Mouse (Mus musculus): Measurements from ENCODE around the gene Fam20c. TPM values are rescaled to one million over a fixed set of nuclear protein-coding genes. Genes with fewer than 3 reads are reported as not detected.

Fam20c gene
- polyA plus RNA-seq, 1 experiment from 2014 or later: 8.7 TPM

GRCm38 (mm10) chr5:138857010-138857617 is 102.8 kb downstream of the Fam20c start:
- H3K27me3 ChIP-seq (ENCODE audit: control insufficient read depth, insufficient read depth, low read length): no peaks in the 10 kb centered on the region
- 35% methylated on average over 9 of the region's 9 CpGs for WGBS
- no peak overlapping the region for H3K27ac ChIP-seq (replicated peaks in 1 of 2; ENCODE audit: control insufficient read depth in 1 of 2, insufficient read depth in 1 of 2, low read depth in 2 of 2, low read length in 2 of 2)
- peaks cover 7 to 11% of the 10 kb centered on the region in 2 experiments for H3K4me1 ChIP-seq (ENCODE audit: control insufficient read depth in 2 of 2, insufficient read depth in 2 of 2, low read length in 2 of 2)
- no peaks in the 10 kb centered on the region for H3K36me3 ChIP-seq (ENCODE audit: control insufficient read depth, insufficient read depth, low read length)
- no peaks in the 10 kb centered on the region for H3K9me3 ChIP-seq (ENCODE audit: control insufficient read depth, low read length)
- no peak overlapping the region for H3K4me3 ChIP-seq (ENCODE audit: control insufficient read depth in 1 of 2, insufficient read depth in 1 of 2, low read depth in 1 of 2, low read length in 2 of 2)
- peak; percentile 36; the same call in 1 of the 2 replicates for ATAC-seq (ENCODE audit: insufficient number of reproducible peaks, insufficient read depth, low FRiP score, low read depth)
- H3K9ac ChIP-seq (ENCODE audit: low read length): no peak overlapping the region
- no peak overlapping the region for H3K4me2 ChIP-seq (ENCODE audit: low read length)

GRCm38 (mm10) chr5:138857811-138858251 is 103.5 kb downstream of the Fam20c start:
- no peak overlapping the region for H3K4me2 ChIP-seq (ENCODE audit: low read length)
- 0 out of 2 replicates have a peak overlapping the region, but pooled peaks have one; percentile 5 for H3K9ac ChIP-seq (ENCODE audit: low read length)
- H3K9me3 ChIP-seq (ENCODE audit: control insufficient read depth, low read length): no peaks in the 10 kb centered on the region
- WGBS: 39% methylated on average over 13 of the region's 13 CpGs
- H3K4me3 ChIP-seq (ENCODE audit: control insufficient read depth in 1 of 2, insufficient read depth in 1 of 2, low read depth in 1 of 2, low read length in 2 of 2): no peak overlapping the region
- no peak overlapping the region for H3K27ac ChIP-seq (replicated peaks in 1 of 2; ENCODE audit: control insufficient read depth in 1 of 2, insufficient read depth in 1 of 2, low read depth in 2 of 2, low read length in 2 of 2)
- no peaks in the 10 kb centered on the region for H3K27me3 ChIP-seq (ENCODE audit: control insufficient read depth, insufficient read depth, low read length)
- peaks cover 7 to 11% of the 10 kb centered on the region in 2 experiments for H3K4me1 ChIP-seq (ENCODE audit: control insufficient read depth in 2 of 2, insufficient read depth in 2 of 2, low read length in 2 of 2)
- no peaks in the 10 kb centered on the region for H3K36me3 ChIP-seq (ENCODE audit: control insufficient read depth, insufficient read depth, low read length)
- no peak for ATAC-seq (ENCODE audit: insufficient number of reproducible peaks, insufficient read depth, low FRiP score, low read depth)

Other genes with a start within 250 kb of the Fam20c start
- gene 1700123K08Rik, start 189.8 kb upstream of the Fam20c start, polyA plus RNA-seq (2014; fragmentation: Nextera tagmentation; extraction: Ambion mirVana): not detected in 2 replicates
- 46.0 and 49.4 TPM in 2 replicates for gene Zfp68, start 134.8 kb upstream of the Fam20c start, polyA plus RNA-seq (2014; fragmentation: Nextera tagmentation; extraction: Ambion mirVana)
- 7.1 TPM in 2 replicates for gene A430033K04Rik, start 131.7 kb upstream of the Fam20c start, polyA plus RNA-seq (2014; fragmentation: Nextera tagmentation; extraction: Ambion mirVana)
- gene Gm5294, start 65.6 kb downstream of the Fam20c start, polyA plus RNA-seq (2014; fragmentation: Nextera tagmentation; extraction: Ambion mirVana): not detected in 2 replicates
- 51.5 and 53.3 TPM in 2 replicates for gene Pdgfa, start 242.9 kb downstream of the Fam20c start, polyA plus RNA-seq (2014; fragmentation: Nextera tagmentation; extraction: Ambion mirVana)